23 mouse cellular contexts compared by ENCODE assay signal in genomic region chr14:47551668-47552067, GRCm38 (mm10).
"Had no signal": no experiment of that assay in that cellular context is flagged by ENCODE, and none has a peak within 500 bp of the region (broad histone marks: within the 10 kb centered on the region; RNA-seq: fewer than 3 reads in every experiment).

No protein-coding gene starts in this region.

- H3K4me1 ChIP-seq: heart, embryonic 10.5 days; heart, embryonic 12.5 days; hindbrain, embryonic 10.5 days; hindbrain, embryonic 12.5 days; intestine, embryonic 15.5 days; limb, embryonic 10.5 days; limb, embryonic 12.5 days had no signal

- DNase-seq: gastrocnemius, adult 2 months; gastrocnemius, postnatal 10 days; gastrocnemius, postnatal 25 days; heart, adult 18-20 months; heart, postnatal 10 days; heart, postnatal 4 days; kidney, adult 18-20 months; kidney, adult 8-10 months; kidney, postnatal 10 days; kidney, postnatal 4 days had no signal

- ATAC-seq: hindbrain, embryonic 16.5 days; inflammation-experienced regulatory T-cells, adult 6 months; intestine, embryonic 15.5 days; intestine, postnatal 0 days had no signal

- H3K4me2 ChIP-seq: heart, embryonic 12.5 days; hindbrain, embryonic 12.5 days; hindbrain, embryonic 14.5 days; intestine, embryonic 15.5 days; limb, embryonic 12.5 days had no signal

- H3K4me3 ChIP-seq: gastrocnemius, adult 2 months; heart, embryonic 10.5 days; heart, embryonic 12.5 days; hindbrain, embryonic 10.5 days; hindbrain, embryonic 12.5 days; intestine, embryonic 15.5 days; layer of hippocampus, adult 2 months; left cerebral cortex, adult 2 months; limb, embryonic 10.5 days; limb, embryonic 12.5 days had no signal

- H3K27me3 ChIP-seq: heart, embryonic 12.5 days; hindbrain, embryonic 12.5 days; intestine, embryonic 15.5 days; limb, embryonic 12.5 days had no signal

- H3K9ac ChIP-seq: heart, embryonic 12.5 days; hindbrain, embryonic 12.5 days; hindbrain, embryonic 14.5 days; intestine, embryonic 15.5 days; limb, embryonic 12.5 days had no signal

- H3K9me3 ChIP-seq: heart, embryonic 10.5 days; heart, embryonic 12.5 days; hindbrain, embryonic 10.5 days; hindbrain, embryonic 12.5 days; intestine, embryonic 15.5 days; limb, embryonic 10.5 days; limb, embryonic 12.5 days had no signal

- H3K27ac ChIP-seq: gastrocnemius, adult 2 months; heart, embryonic 10.5 days; hindbrain, embryonic 10.5 days; hindbrain, embryonic 12.5 days; hindbrain, embryonic 14.5 days; intestine, embryonic 15.5 days; layer of hippocampus, adult 2 months; left cerebral cortex, adult 2 months; limb, embryonic 10.5 days; limb, embryonic 12.5 days had no signal
